Mouse (Mus musculus) right cerebral cortex, adult 2 months (tissue): ENCODE results near the gene Gm10401.

Source experiments
- DNase-seq, 2 experiments: peaks; one replicate each; pipeline ENCODE4 v3.0.0; 2021 to 2022; ENCODE audit warnings: low spot score in 2 of 2

Gm10401 gene

DNA sequence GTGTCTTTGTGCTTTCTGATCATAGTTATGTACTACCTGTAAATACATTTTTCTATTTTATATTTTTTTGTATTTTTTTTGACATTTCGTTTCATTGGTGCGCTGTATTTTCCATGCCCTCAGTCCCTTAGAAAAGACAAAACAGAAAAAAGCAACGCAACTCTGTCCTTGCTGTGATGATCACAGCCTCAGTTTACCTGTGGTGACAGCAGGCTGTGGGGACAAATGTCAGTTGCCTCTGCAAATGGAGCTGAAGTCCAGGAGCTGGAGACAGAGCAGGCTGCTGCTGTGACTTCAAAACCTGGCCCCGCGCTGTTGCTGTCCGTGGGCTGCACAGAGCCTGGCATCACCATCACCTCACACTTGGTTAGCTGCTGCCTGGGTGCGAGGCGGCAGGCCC lies at the start of gene Gm10401:
Gene Gm10401, minus strand, starts transcription at position 101 of the 400 bp plus-strand sequence.
- DNase-seq: no peak

DNA sequence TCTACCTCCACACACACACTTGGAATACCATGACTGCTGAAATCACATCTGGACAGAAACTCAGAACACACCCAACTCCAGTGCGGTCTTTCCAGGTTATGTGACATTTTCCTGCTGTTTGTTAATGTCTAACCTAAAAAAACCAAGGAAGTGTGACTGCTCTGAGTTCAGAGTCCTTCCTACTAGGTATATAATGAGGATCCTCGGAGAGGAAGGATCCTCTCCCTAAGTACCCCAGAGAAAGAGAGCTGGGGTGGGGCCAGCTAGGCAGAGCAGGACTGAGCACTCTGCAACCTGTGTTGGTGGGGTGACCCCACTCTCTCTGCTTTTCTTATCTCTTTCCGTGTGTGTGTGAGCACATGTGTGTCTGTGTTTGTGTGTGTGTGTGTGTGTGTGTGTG lies 49.3 kb upstream of the Gm10401 start:
- no peak for DNase-seq

- DNase-seq: no peak
Observed at GRCm38 (mm10) chr5:115146747-115147130, 48.6 kb upstream of the Gm10401 start.

GRCm38 (mm10) chr5:115145976-115146746 lies 48.1 kb upstream of the Gm10401 start:
- DNase-seq: no peak

- DNase-seq: no peak
Observed at GRCm38 (mm10) chr5:115145253-115145968, 47.3 kb upstream of the Gm10401 start.

DNA sequence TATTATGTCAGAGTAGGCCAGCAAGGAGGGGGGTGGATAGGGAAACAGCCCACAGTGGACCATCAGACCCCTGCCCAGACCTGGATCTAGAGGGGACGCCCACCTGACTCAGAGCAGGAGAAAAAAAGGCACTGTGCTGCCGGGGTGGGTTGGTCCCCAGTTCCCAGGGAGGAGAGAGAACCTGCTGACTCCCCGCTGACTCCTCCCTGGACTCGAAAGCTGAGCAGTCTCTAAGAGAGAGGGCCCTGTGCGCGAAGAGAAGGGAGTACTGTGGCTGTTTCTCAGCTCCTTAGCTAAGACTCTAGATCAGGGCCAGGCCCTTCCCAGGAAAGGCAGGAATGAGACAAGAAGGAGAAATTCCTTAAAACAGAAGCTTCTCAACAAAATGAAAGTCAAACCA lies 46.4 kb upstream of the Gm10401 start:
- no peak for DNase-seq

GRCm38 (mm10) chr5:115143552-115143951 lies 45.5 kb upstream of the Gm10401 start:
- DNase-seq: peak in 1 of 2 experiments; percentile 39

DNA sequence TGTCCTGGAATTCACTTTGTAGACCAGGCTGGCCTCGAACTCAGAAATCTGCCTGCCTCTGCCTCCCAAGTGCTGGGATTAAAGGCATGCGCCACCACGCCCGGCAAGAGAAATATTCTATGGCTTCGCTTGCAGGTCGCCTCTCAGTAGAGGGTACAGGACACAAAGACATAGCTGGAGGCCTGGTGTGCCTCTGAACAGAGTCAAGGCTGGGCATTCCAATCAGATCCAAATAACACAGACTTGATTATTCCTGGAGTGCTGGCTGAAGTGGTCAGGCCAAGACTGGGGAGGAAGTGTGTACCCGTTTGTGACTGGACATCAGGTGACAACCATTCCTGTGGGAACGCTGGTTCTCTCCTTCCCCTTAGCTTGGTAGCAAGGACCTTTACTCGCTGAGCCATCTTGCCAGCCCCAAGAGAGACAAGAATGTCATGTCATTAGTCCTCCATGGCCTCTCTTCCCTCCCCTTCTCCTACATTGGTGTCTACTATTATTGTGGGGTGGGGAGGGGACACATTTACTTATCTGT lies 44.1 kb upstream of the Gm10401 start:
- DNase-seq: no peak

- no peak for DNase-seq
Observed at GRCm38 (mm10) chr5:115140726-115141125, 42.6 kb upstream of the Gm10401 start.

DNA sequence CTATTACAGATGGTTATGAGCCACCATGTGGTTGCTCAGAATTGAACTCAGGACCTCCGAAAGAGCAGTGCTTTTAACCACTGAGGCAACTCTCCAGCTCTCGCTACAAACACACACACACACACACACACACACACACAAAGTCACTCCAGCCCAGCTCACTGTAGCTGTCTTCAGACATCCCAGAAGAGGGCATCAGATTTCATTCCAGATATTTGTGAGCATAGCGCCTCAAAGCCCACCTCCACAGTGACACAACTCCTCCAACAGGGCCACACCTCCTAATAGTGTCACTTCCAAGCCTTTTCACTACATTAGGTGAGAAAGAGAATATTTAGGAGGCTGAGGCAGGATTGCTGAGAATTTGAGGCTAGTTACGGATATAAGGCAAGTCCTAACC lies 41.0 kb upstream of the Gm10401 start:
- no peak for DNase-seq

DNA sequence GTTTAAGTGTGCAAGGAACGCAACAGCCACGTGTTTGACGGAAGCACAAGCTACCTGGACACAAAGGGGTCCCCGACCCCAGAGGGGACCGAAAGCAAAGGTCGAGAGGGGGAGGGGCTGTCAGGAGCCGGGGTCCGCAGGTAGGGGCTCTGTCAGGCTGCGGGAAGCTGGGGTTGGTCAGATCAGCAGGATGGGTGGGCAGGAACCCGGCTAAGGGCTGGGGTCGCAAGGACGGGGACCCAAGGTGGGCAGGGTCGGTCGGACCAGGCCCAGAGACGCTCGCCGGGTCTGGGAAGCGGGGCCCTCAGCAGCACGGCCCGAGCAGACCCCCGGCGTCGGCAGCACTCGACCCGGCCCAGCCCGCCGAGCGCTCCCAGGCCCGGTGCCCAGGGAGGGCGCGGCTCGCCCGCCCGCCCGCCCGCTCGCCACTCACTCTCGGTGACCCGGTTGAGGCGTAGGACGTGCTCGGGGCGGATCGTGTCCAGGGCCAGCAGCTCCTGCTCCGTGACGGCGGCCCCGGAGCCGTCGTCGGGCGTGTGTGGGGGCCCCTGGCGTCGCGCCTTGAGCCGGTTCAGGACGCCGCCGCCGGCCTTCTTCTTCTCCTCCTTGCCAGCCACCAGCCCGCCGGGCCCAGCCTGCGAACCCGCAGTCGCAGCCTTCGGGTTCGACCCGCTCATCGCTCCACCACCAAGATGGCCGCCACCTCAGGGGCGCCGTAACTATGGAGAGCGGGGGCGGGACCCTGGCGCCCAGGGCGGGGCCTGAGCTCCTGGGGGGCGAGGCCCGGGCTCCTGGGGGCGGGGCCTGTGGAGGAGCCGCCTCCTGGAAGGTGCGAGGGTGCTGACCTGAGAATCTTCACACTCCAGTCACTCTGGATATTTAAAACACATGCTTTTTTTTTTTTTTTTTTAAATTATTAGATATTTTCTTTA lies 36.4 kb upstream of the Gm10401 start, which contains the start of gene Unc119b:
Gene Unc119b, minus strand, starts transcription at position 742 of the 932 bp plus-strand sequence.
- peak; percentile 84 to 85 for DNase-seq

DNA sequence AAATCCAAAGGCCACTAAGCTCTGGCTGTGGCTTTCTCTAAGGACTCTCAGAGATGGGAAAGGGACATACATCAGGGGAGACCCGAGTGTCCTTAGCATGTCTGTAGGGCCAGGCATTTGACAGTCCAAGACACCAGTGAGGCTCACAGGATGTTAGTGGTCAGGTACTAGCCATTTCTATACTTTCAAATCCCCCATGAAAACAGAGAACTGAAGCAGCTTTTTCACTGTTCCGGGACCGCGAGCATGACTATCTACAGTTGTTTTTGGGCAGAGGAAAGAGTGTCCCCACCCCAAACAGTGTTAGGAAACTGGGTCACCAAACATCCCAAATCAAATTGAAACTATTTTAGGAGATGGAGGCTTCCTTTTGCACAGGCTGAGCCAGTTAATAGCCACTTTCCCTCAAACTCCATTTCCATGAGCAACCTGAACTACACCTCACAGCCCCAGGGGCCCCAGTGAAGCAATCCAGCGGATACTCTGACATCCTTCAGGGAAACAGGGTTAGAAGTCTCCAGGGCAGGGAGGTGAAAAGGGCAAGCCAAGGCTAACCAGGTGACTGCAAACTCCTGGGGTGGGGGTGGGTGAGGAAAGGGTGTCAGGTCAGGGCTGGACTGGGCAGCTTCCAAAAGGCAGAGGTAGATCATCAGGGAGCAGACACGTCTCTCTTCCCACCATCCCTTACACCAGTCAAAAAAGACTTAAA lies 35.4 kb upstream of the Gm10401 start:
- no peak for DNase-seq

DNA sequence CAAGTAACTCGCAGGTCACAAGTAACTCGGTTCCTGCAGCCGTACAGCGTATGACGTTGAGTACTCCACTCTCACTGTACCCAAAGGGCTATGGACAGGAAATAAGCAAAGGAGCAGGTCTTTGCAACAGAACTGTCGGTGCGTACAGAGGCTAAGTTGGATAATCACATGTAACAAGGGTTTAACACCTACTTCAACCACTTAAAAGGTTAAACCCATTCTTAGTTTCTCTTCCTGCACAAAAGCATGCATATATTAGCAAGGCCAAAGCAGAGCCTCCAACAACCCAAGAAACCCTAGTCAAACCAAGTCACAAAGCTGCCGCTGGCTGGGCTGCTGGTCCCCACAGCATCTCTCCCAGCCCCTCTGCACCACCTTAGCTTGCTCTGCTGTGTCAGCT lies 34.4 kb upstream of the Gm10401 start:
- no peak for DNase-seq

- no peak for DNase-seq
Observed at GRCm38 (mm10) chr5:115129328-115129727, 31.2 kb upstream of the Gm10401 start.

GRCm38 (mm10) chr5:115127421-115128179 lies 29.5 kb upstream of the Gm10401 start:
- no peak for DNase-seq

GRCm38 (mm10) chr5:115126578-115127312 lies 28.6 kb upstream of the Gm10401 start:
- no peak for DNase-seq

DNA sequence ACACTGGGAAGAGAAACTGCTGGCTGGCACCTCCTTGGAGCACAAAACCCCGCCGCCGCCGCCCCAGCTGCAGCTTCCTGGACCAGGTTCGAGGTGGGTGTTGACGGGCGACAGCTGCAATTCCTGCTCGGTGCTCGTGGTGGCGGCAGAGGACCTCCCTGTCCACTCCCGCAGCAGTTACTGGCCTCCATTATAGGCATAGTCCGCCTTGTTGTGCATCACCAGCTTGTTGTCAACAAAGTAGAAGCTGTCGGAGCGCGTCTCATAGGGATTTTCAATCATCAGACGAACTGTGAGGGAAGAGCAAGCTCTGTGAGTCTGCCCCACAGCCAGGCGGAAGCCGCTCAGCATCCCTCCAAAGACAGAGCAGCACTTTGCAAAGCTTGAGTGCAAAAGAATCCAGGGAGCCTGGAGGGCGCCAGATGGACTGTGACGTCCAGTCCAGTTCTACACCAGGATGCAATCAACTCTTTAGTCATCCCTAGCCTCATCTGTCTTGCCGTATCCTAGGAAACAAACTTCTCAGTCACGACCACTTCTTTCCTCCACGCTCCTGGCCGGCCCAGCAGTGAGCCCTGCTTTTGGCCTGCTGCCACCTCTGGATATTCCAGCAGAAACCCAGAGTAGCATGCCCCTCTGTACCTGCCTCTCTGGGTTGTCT lies 27.2 kb upstream of the Gm10401 start:
- peak; percentile 87 to 91 for DNase-seq

- DNase-seq: no peak
Observed at GRCm38 (mm10) chr5:115124690-115125089, 26.6 kb upstream of the Gm10401 start.

DNA sequence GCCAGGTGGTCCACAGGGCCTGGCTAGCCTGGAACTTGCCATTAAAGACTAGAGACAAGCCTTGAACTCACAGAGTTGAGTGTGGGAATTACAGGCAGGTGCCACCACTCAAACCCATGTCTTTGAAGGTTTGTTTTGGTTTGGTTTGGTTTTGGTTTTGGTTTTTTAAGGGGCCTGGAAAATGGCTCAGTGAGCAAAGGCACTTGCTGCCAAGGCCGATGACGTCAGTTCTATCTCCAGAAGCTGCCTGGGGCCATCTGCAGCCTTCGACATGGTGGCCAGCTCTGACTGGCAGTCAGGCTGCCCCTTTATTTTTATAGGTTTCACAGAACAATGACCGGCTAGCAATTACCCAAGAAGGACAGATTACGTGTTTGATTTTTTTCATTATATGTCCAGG lies 22.9 kb upstream of the Gm10401 start:
- no peak for DNase-seq
